Mouse (Mus musculus) CH12.LX (cell line): ENCODE measurements around the gene Tasp1.

Experiments used
- BHLHE40 ChIP-seq: IDR thresholded peaks from 2 replicates; pipeline ENCODE4 v1.6.1; 2011; ENCODE audit warnings: mild to moderate bottlenecking, low read depth, low read length, improper control_type of control experiment
- CTCF ChIP-seq, 2 experiments: IDR thresholded peaks in 1 of 2; conservative IDR thresholded peaks in 1 of 2; 2 replicates each; pipeline ENCODE4 v1.5.1; 2011 to 2012; ENCODE audit warnings: low read depth in 2 of 2, low read length in 2 of 2, improper control_type of control experiment in 1 of 2, inconsistent platforms in 1 of 2, mild to moderate bottlenecking in 1 of 2, moderate library complexity in 1 of 2
- EP300 ChIP-seq: IDR thresholded peaks from 2 replicates; pipeline ENCODE4 v1.6.1; 2011; ENCODE audit warnings: low read length, improper control_type of control experiment
- JUN ChIP-seq: IDR thresholded peaks from 2 replicates; pipeline ENCODE4 v1.6.1; 2011; ENCODE audit warnings: low read depth, mild to moderate bottlenecking, low read length, improper control_type of control experiment, moderate library complexity; ENCODE audit not compliant: insufficient read depth
- JUND ChIP-seq: conservative IDR thresholded peaks from 2 replicates; pipeline ENCODE4 v1.6.1; 2011; ENCODE audit warnings: low read depth, low read length, improper control_type of control experiment
- MXI1 ChIP-seq: IDR thresholded peaks from 2 replicates; pipeline ENCODE4 v1.6.1; 2011; ENCODE audit warnings: mild to moderate bottlenecking, low read depth, low read length, improper control_type of control experiment
- POLR2A ChIP-seq: IDR thresholded peaks from 2 replicates; pipeline ENCODE4 v1.6.1; 2011; ENCODE audit warnings: low read depth, mild to moderate bottlenecking, improper control_type of control experiment, low read length
- RAD21 ChIP-seq: IDR thresholded peaks from 2 replicates; pipeline ENCODE4 v1.6.1; 2011; ENCODE audit warnings: low read depth, mild to moderate bottlenecking, low read length, improper control_type of control experiment, moderate library complexity
- TBP ChIP-seq: conservative IDR thresholded peaks from 2 replicates; pipeline ENCODE4 v1.6.1; 2011; ENCODE audit warnings: low read depth, low read length, improper control_type of control experiment
- USF2 ChIP-seq: conservative IDR thresholded peaks from 2 replicates; pipeline ENCODE4 v1.6.1; 2011; ENCODE audit warnings: low read depth, low read length, improper control_type of control experiment
- ZMIZ1 ChIP-seq: IDR thresholded peaks from 2 replicates; pipeline ENCODE4 v1.6.1; 2012; ENCODE audit warnings: low read depth, mild to moderate bottlenecking, inconsistent platforms, low read length, improper control_type of control experiment
- ZNF384 ChIP-seq: IDR thresholded peaks from 2 replicates; pipeline ENCODE4 v1.6.1; 2012; ENCODE audit warnings: low read depth, low read length, improper control_type of control experiment, inconsistent platforms

- TF ChIP-seq ZNF384 = no peak
- no peak for TF ChIP-seq RAD21
- TF ChIP-seq TBP = no peak
- TF ChIP-seq CTCF (conservative IDR thresholded peaks at IDR 0.05 in 1 of 2, IDR thresholded peaks at IDR 0.05 in 1 of 2; ENCODE audit: low read depth in 2 of 2, low read length in 2 of 2) = no peak
- no peak for TF ChIP-seq MXI1
- TF ChIP-seq ZMIZ1 = no peak
- no peak for TF ChIP-seq POLR2A
- no peak for TF ChIP-seq BHLHE40
- no peak for TF ChIP-seq JUN
- no peak for TF ChIP-seq EP300
- TF ChIP-seq JUND = no peak
- TF ChIP-seq USF2 = no peak
Measured at GRCm38 (mm10) chr2:139937581-139937980, 129.0 kb downstream of the Tasp1 start.
